11 mouse cellular contexts compared by ENCODE assay signal in the genomic region with DNA sequence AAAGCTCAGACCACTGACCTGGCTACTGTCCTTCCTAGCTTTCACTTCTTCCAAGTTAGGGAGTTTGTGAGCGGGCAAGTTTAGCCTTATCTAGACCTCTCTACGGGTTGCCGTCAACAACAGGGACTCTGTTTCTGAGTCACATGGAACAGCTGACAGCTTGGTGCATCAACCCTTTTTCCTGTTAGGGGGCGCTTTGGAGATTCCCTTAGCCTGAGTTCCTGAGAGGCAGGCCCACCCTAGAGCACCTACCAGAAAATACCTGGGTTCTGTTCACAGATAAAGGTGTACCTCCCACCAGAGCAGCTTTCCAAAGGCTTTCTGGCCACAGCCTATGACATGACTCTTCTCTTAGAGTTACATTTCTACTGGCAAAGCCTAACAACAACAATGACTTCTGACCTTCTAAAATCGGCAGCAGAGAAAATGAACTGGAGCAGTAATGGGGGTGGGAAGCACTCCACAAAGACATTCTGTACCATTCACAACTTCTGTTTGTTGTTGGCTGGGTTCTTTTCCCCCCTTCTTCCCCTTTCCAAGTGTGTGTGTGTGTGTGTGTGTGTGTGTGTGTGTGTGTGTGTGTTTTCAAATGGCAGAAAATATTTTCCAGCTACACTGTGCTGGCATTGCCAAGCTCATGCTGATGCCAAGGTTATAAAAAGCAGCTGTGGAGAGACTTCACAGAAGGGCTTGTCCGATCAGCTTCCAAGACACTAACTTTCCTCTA. TPM values are rescaled to one million over a fixed set of nuclear protein-coding genes. Genes with fewer than 3 reads are reported as not detected.
DNase-seq lines count a peak whose midpoint lies in the region; ATAC-seq and TF ChIP-seq lines count a peak whose summit lies in the region.
"Had no signal": no experiment of that assay in that cellular context is flagged by ENCODE, and none has a peak within 500 bp of the region (broad histone marks: within the 10 kb centered on the region; RNA-seq: fewer than 3 reads in every experiment).

No protein-coding gene starts in this region.

- no peak for TF ChIP-seq CTCF in kidney, adult 2 months (conservative IDR thresholded peaks at IDR 0.05; ENCODE audit: insufficient read depth, insufficient read length, low read depth, low read length)

- intact Hi-C loops in gastrocnemius, postnatal 14 days (cut with DNase I; ENCODE audit: low total_unique reads): no loop called here

- WGBS in kidney, adult 2 months: 59% methylated on average over 6 of the region's 6 CpGs
- WGBS in lung, embryonic 16.5 days: 37% methylated on average over 6 of the region's 6 CpGs
- 73% methylated on average over 6 of the region's 6 CpGs for WGBS in forebrain, embryonic 11.5 days
- 65% methylated on average over 6 of the region's 6 CpGs for WGBS in hindbrain, embryonic 11.5 days

- no peak overlapping the region for H3K4me3 ChIP-seq in kidney, adult 2 months (ENCODE audit: insufficient read depth, low read depth, low read length)
- H3K4me3 ChIP-seq in lung, embryonic 16.5 days (ENCODE audit: low read length): no peak overlapping the region
- no peak overlapping the region for H3K4me3 ChIP-seq in forebrain, embryonic 11.5 days (ENCODE audit: low read depth, low read length)
- H3K4me3 ChIP-seq in hindbrain, embryonic 11.5 days (ENCODE audit: low read depth, low read length): no peak overlapping the region
- H3K4me3 ChIP-seq: stomach, embryonic 15.5 days had no signal

- no peak for TF ChIP-seq POLR2A in kidney, adult 2 months (IDR thresholded peaks at IDR 0.05; ENCODE audit: low read depth, low read length)

- H3K9ac ChIP-seq in lung, embryonic 16.5 days (ENCODE audit: low read length): no peak overlapping the region
- H3K9ac ChIP-seq in forebrain, embryonic 11.5 days (ENCODE audit: low read length): no peak overlapping the region
- H3K9ac ChIP-seq in hindbrain, embryonic 11.5 days (ENCODE audit: low read depth, low read length): no peak overlapping the region
- H3K9ac ChIP-seq: stomach, embryonic 15.5 days had no signal

- ATAC-seq in lung, embryonic 16.5 days (ENCODE audit: low read depth): no peak
- ATAC-seq in forebrain, embryonic 11.5 days (replicated peaks; ENCODE audit: low FRiP score): no peak
- ATAC-seq in hindbrain, embryonic 11.5 days (ENCODE audit: low FRiP score): no peak

- H3K27me3 ChIP-seq in kidney, adult 2 months (replicated peaks; ENCODE audit: control insufficient read depth, insufficient read depth, low read length): no peaks in the 10 kb centered on the region
- no peaks in the 10 kb centered on the region for H3K27me3 ChIP-seq in lung, embryonic 16.5 days (ENCODE audit: control insufficient read depth, insufficient read depth, low read depth, low read length)
- no peaks in the 10 kb centered on the region for H3K27me3 ChIP-seq in forebrain, embryonic 11.5 days (ENCODE audit: control insufficient read depth, insufficient read depth, low read length)
- H3K27me3 ChIP-seq in hindbrain, embryonic 11.5 days (ENCODE audit: control insufficient read depth, insufficient read depth, low read length): no peaks in the 10 kb centered on the region
- H3K27me3 ChIP-seq: stomach, embryonic 15.5 days had no signal

- no peak overlapping the region for H3K4me2 ChIP-seq in lung, embryonic 16.5 days (ENCODE audit: low read depth, low read length)
- no peak overlapping the region for H3K4me2 ChIP-seq in forebrain, embryonic 11.5 days (ENCODE audit: low read depth, low read length, severe bottlenecking)
- H3K4me2 ChIP-seq in hindbrain, embryonic 11.5 days (replicated peaks; ENCODE audit: low read depth, low read length): no peak overlapping the region
- H3K4me2 ChIP-seq: stomach, embryonic 15.5 days had no signal

- no peak for DNase-seq in kidney, adult 2 months
- DNase-seq in kidney, postnatal 10 days: no peak
- DNase-seq in adipocyte (ENCODE audit: low spot score): peak; percentile 85
- peak; percentile 59 for DNase-seq in gastrocnemius, postnatal 14 days
- no peak for DNase-seq in cerebellum, adult 9-11 months
- DNase-seq in forebrain, embryonic 11.5 days (ENCODE audit: low spot score): no peak
- no peak for DNase-seq in hindbrain, embryonic 11.5 days (ENCODE audit: low spot score)
- DNase-seq: kidney, postnatal 4 days had no signal

- H3K4me1 ChIP-seq in kidney, adult 2 months (ENCODE audit: control insufficient read depth, insufficient read depth, low read length): peaks cover 51% of the 10 kb centered on the region
- H3K4me1 ChIP-seq in lung, embryonic 16.5 days (replicated peaks; ENCODE audit: control insufficient read depth, insufficient read depth, low read length): peaks cover 32% of the 10 kb centered on the region
- no peaks in the 10 kb centered on the region for H3K4me1 ChIP-seq in forebrain, embryonic 11.5 days (replicated peaks; ENCODE audit: control insufficient read depth, insufficient read depth, low read length)
- 0 out of 2 replicates have a peak, but pooled peaks cover 2% of the 10 kb centered on the region for H3K4me1 ChIP-seq in hindbrain, embryonic 11.5 days (replicated peaks; ENCODE audit: control insufficient read depth, insufficient read depth, low read length)

- no peaks in the 10 kb centered on the region for H3K36me3 ChIP-seq in kidney, adult 2 months (ENCODE audit: control insufficient read depth, insufficient read depth, low read length)
- H3K36me3 ChIP-seq in lung, embryonic 16.5 days (ENCODE audit: control insufficient read depth, insufficient read depth, low read length): no peaks in the 10 kb centered on the region
- no peaks in the 10 kb centered on the region for H3K36me3 ChIP-seq in forebrain, embryonic 11.5 days (ENCODE audit: control insufficient read depth, insufficient read depth, low read length)
- H3K36me3 ChIP-seq in hindbrain, embryonic 11.5 days (ENCODE audit: control insufficient read depth, insufficient read depth, low read length): no peaks in the 10 kb centered on the region
- H3K36me3 ChIP-seq: stomach, embryonic 15.5 days had no signal

- no peaks in the 10 kb centered on the region for H3K9me3 ChIP-seq in lung, embryonic 16.5 days (ENCODE audit: control insufficient read depth, low read length)
- no peaks in the 10 kb centered on the region for H3K9me3 ChIP-seq in forebrain, embryonic 11.5 days (ENCODE audit: control insufficient read depth, low read length)
- no peaks in the 10 kb centered on the region for H3K9me3 ChIP-seq in hindbrain, embryonic 11.5 days (ENCODE audit: control insufficient read depth, low read length)
- H3K9me3 ChIP-seq: stomach, embryonic 15.5 days had no signal

- peak overlapping the region; percentile 35 for H3K27ac ChIP-seq in kidney, adult 2 months (ENCODE audit: insufficient read depth, low read depth, low read length)
- peak overlapping the region; percentile 38; the same call in 1 of the 2 replicates for H3K27ac ChIP-seq in lung, embryonic 16.5 days (ENCODE audit: low read length)
- H3K27ac ChIP-seq in forebrain, embryonic 11.5 days (ENCODE audit: low read depth, low read length): no peak overlapping the region
- H3K27ac ChIP-seq in hindbrain, embryonic 11.5 days (ENCODE audit: low read depth, low read length): no peak overlapping the region
- H3K27ac ChIP-seq: macrophage; stomach, embryonic 15.5 days had no signal

RNA-seq across cellular contexts. Expression of a gene that starts 28.3 kb away (rescaled TPM):
- 541 and 684 TPM in 2 replicates for polyA plus RNA-seq in kidney, adult 2 months (2012; rRNA removed)
- total RNA-seq in gastrocnemius, postnatal 14 days (2021): 100 to 1,000 TPM in 1 of 2 experiments, 10 to 100 TPM in 1; 89.7 to 106 TPM
- 188 and 206 TPM in 2 replicates for polyA plus RNA-seq in lung, embryonic 16.5 days (2015; fragmentation: Nextera tagmentation; extraction: Ambion mirVana)
- polyA plus RNA-seq in forebrain, embryonic 11.5 days (2014; fragmentation: Nextera tagmentation; extraction: Ambion mirVana): 219 and 231 TPM in 2 replicates
- polyA plus RNA-seq in hindbrain, embryonic 11.5 days (2014; fragmentation: Nextera tagmentation; extraction: Ambion mirVana): 235 and 238 TPM in 2 replicates

RNA-seq across cellular contexts. Expression of a gene that starts 53.5 kb away (rescaled TPM):
- polyA plus RNA-seq in kidney, adult 2 months (2012; rRNA removed): 5.5 and 5.7 TPM in 2 replicates
- total RNA-seq in gastrocnemius, postnatal 14 days (2021): 1 to 10 TPM; 4.6 to 5.6 TPM
- polyA plus RNA-seq in lung, embryonic 16.5 days (2015; fragmentation: Nextera tagmentation; extraction: Ambion mirVana): 16.7 and 17.1 TPM in 2 replicates
- 29.8 and 31.1 TPM in 2 replicates for polyA plus RNA-seq in forebrain, embryonic 11.5 days (2014; fragmentation: Nextera tagmentation; extraction: Ambion mirVana)
- 32.6 and 33.8 TPM in 2 replicates for polyA plus RNA-seq in hindbrain, embryonic 11.5 days (2014; fragmentation: Nextera tagmentation; extraction: Ambion mirVana)

Comparison
In these comparisons a context has a peak if more than half of its experiments do, and no peak if none do; other contexts are left out.
1. DNase-seq: peak in adipocyte (single experiment) and gastrocnemius, postnatal 14 days (single experiment); none in kidney, adult 2 months (single experiment), kidney, postnatal 10 days (single experiment), cerebellum, adult 9-11 months (single experiment), forebrain, embryonic 11.5 days (single experiment) and hindbrain, embryonic 11.5 days (single experiment).
2. H3K27ac ChIP-seq: peak in kidney, adult 2 months (single experiment) and lung, embryonic 16.5 days (single experiment); none in forebrain, embryonic 11.5 days (single experiment) and hindbrain, embryonic 11.5 days (single experiment).